Mouse (Mus musculus): Measurements from ENCODE around the gene Dscam.
A peak's percentile ranks its signal among the peaks of the same experiment; 100 is the strongest.

The Dscam gene

DNA sequence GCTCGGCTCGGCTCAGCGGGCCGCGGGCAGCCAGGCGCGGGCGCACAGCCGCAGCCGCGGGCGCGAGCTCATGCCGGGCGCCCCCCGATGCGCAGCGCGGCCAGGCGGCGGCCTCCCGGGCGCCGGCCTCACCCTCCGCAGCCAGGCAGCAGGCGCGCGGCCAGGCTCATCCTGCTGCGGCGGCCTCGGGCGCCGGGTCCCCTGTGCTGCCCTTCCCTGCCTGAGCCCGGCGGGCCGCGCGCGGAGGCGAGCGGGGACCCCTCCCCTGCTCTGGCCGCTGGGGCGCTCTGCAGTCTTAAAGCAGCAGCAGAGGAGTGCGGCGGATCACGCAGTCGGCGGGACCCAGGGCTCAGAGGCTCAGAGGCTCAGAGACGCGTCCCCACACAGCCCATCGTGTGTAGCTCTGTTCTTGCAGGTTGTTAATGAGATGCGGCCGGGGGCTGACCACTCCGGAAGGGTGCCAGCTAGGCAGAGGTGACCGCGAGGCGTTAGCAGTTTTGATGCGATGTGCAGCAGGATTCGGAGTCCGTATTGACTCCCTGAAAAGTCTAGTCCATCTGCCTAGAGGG lies at the start of gene Dscam:
Dscam (minus strand) TSS at position 240 of the 569 bp plus-strand sequence.
- peak; percentile 54 for DNase-seq (ENCODE audit: low spot score)

DNA sequence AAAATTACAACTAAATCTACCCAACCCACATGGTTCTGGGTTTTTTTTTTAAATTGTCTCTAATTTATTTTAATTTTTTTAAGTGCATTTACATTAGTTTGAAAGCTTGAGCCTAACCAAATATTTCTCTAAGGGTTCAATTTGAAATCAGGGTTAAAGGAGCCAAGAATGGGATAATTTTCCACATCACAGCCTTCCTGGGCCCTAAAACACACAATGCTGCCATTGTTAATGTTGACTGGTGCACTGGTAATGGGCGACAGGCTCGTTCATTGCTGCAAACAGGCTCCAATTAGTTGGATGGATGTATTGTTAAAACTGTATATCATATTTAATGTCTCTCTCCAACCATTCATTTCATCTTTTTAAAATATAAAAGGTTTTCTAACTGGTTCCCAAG lies 48.8 kb upstream of the Dscam start:
- DNase-seq (ENCODE audit: low spot score) = no peak

DNA sequence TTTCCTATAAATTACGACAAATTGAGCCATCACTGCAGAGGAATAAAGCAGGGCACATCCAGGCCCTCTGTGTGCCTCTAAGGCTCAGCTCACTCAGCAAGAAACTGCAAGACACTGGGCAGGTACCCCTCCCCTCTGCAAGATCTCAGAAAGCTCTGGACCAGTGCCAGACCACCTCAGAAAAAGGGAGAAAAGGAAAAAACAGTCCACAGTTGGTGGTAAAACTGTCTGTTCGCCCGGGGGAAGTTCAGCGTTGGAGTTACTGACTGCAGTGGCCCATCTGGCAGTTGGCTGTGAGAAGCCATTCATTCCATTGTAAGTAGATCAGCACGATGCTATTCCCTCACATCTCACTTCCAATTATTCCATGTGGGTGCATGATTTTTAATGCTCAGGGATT lies 39.4 kb upstream of the Dscam start:
- no peak for DNase-seq (ENCODE audit: low spot score)

DNA sequence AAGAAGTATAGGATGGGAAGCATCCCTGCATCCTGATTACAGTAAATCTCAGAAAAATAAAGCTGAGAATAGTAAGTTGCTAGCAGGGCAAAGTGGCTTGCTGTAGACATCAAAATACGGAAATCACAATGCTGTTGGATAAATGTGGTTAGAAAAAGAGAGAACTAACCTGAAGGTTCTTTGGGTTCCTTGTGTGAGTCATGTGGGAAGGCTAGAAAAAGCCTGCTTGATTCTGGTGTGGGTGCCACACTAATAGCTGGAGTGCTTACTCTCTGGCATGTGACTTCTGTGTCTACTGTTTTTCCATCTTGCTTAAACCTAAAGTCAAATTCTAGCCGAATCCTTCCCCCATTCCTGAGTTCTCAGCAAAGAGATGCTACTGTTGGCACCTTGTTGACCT lies 37.7 kb upstream of the Dscam start:
- DNase-seq (ENCODE audit: low spot score) = no peak

DNA sequence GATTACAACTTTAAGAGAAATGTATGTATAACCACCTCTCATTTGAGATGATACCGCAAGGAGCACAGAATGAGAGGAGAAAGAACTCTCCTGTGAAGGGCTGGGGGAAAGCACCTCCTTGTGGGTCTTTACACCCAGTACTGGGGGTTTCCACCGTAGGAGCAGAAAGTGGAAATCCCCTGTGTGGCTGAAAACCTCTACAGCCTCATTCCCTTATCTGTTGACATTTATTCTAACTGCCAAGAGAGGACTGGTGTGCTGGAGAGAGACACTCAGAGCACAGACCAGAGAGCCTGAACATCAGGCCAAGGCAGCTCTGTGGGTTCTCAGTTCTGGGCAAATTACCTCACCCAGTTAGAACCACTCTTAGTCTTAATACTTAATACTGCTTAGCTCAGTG lies 33.5 kb upstream of the Dscam start:
- DNase-seq (ENCODE audit: low spot score) = no peak

DNA sequence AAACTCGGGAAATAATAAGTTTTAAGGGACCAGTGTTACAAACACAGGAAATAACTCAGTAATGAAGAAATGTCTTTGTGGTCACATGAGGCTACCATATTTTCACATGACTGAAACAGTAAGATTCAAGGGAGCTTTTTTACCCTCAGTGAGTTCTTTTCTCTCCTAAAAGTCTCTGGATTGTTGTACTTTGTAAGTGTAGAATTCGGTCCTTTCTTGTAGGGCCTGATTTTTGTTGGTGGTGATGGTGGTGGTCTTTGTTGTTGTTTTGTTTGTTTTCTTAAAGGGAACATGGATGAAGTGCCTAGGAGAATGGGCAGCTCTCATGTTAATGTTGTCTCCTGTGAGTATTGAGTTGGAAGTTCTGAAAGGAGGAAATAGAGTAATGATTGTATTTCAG lies 33.0 kb upstream of the Dscam start:
- no peak for DNase-seq (ENCODE audit: low spot score)

DNA sequence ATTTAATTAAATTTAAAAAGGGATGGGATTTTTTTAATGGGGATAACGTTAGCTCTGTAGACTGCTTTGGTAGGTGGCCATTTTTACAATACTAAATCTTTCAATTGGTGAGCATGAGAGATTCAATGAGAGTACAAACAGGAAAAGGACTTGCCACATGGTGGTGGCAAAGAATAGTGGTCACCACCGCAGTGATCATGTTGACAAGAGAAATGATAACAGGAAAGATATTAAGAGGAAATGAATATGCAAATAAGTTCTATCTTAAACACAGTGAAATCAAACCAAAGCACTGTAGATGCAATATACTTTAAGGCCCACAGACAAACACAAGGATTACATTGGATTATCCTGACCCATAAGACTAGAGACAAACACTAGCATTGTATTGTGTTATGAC lies 24.1 kb upstream of the Dscam start:
- no peak for DNase-seq (ENCODE audit: low spot score)

DNA sequence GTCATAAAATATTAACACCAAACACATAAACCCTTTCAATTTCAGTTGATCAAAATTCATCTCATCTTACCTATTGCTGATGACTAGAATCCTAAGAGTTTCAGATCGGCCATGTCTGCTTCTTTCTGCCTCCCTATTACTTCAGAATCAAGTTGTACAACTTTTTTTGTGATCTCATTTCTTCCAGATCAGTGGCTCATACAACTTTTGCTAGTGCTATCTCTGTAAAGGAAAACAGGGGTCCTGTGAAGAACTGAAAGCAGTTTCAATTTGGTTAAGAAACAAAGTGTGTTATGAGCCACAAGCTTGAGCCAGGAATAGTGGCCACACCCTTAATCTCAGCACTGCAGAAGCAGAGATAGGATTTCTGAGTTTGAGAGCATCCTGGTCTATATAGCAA lies 23.6 kb upstream of the Dscam start:
- DNase-seq (ENCODE audit: low spot score) = no peak

DNA sequence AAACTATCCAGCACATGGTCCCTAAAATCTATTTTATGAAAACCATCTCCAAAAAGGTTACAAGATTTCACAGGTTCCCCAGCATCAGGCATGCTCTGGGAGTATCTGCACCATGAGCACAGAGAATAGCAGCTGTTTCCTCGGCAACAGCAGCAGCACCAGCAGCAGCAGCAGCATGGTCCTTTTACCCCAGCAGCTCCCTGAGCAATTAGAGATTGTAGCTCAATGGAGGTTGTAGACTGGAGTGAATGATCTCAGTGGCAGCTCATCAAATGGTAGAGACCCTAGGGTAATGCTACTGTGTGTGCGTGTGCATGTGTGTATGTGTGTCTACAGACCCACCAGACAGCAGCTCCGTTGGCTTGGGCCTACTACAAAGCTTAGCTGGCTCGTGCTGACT lies 21.7 kb upstream of the Dscam start:
- DNase-seq (ENCODE audit: low spot score) = no peak

DNA sequence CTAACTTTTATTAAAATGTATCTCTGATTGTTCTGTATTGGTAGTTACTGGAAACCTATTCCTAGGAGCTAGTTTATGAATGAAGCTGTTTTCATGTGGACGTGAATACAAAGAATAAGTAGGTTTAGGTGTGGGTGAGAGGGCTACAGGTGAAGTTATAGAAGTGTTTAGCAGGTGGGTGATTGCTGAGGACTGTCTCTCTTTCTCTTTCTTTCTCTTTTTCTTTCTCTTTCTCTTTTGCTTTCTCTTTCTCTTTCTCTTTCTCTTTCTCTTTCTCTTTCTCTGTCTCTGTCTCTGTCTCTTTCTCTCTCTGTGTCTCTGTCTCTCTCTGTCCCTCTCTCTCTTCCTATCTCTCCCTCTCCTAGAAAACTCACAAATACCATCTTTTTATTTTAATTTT lies 20.1 kb upstream of the Dscam start:
- DNase-seq (ENCODE audit: low spot score) = no peak

DNA sequence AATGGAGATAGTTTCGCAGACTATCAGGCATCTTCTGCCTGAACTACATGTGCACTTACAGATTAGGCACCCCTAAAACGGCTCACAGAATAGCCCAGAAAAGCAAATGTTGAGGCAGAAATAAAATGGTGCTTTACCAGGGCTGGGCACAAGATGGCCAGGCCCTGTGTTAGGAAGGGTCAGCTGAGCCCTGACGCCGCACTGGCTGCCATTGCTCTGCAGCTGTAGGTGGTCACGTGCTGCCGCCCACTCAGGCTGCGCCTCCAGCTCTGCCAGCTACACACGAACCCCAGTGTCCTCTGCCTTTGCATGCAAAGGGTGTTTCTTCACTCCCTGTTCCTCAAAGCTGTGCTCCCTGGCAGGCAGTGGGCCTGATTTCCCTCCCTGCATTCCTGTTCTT lies 948 bp upstream of the Dscam start:
- DNase-seq (ENCODE audit: low spot score) = peak; percentile 65

DNA sequence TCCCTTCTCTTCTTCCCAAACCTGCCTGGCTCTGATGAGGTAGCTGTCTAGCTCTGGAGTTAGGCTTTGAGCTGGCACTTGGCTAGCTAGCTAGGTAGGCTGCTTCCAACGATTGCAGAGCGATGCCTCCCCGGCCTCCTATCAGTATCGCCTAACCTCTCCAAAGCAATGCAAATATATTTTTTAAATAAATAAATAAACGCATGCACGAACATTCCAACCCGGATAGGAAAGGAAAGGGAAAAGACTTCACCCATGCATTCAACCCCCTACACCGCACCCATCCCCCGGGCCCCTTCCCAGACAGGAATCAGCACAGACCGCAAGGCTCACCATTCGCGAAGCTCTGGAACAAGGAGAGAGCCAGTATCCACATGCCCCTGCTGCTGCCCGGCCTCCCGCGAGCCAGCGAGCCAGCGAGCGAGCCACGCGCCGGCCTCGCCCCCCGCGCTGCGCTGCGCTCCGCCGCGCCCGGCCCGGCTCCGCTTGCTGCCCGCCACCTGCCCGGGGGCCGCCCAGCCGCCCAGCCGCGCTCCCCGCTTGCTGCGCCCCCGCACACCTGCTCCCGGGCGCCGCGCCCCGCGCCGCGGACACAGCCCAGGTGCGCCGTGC lies 545 bp downstream of the Dscam start:
- DNase-seq (ENCODE audit: low spot score) = peak; percentile 40

DNA sequence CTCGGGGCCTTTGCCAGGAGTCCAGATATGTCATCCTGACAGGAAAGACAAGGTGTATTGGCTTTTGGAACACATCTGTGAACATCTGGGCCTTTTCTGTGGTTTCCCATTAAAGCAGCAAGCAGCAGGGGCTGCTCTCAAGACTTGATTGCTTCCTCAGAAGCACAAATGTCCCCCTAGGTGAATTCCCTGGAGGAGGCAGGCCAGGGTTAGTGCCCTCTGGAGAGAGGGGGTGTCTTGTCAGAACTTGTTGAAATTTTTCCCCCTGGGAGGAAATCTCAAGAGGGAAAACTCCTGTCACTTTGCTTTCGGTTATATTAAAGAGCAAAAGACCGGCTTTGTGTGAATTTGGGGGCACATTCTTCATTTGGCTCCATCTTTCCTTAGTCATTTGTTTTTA lies 1.9 kb downstream of the Dscam start:
- no peak for DNase-seq (ENCODE audit: low spot score)

DNA sequence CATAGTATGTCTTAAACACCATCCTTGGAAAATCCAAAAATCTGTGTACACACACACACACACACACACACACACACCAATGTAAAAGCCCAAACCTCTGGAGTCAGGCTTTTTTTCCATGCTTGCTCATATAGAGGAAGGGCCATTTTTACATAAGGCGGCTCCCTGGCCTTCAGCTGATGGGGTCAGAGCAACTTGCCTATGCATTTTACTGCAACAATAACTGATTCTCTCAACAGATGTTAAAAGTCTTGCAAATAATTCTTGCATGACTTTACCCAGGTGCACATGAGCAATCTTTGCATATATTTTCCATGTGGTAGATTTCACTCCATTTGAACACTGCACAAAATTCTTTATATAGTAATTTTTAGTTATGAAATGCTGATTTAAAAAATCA lies 2.5 kb downstream of the Dscam start:
- DNase-seq (ENCODE audit: low spot score) = no peak

DNA sequence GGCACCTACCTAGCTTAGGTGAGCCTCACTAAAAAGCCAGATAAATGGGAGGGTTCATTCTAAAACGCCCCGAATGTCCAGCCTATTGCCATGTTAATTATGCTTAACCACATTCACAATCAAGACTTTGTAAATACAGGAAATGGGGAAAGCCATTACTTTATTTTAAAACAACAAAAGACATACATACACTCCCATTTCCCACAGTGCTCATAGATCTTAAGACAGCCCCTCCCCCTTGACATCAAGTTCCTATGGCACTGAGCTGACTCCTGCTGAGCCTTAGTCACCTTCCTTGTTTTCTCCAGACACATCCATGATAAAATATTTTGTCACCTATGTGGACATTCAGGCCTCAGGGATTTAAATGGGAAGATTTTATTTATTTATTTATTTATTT lies 4.4 kb downstream of the Dscam start:
- no peak for DNase-seq (ENCODE audit: low spot score)

DNA sequence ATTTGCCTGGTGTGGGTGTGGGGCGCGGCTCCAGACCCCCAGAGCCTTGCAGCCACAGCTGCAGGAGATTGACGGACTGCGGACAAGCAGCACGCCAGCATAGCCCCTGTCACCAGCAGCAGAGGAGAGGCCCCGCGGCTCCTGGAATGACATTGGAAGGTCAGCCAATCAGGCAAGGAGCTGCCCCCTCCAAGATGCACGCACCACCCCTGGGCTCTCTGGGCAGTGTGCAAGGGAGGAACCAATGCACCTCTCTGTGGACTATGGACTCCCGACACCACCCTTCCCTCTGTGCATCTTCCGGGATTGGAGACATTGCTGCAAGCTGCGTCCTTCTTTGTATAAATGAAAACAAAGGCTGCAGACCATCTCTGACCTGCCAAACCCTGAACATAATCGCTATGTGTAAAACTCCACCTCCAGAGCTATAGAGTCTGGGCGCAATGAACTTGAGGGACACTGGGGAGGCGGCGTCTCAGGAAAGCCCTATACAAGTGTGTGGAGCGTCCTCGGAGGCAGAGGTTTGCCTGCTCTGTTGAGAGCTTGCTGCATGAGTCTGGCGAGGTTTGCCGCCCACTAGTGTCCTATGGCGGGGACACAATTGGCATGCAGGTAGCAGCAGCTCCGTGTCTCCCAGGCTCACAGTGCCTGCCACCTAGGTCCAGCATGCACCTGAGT lies 5.0 kb downstream of the Dscam start:
- DNase-seq (ENCODE audit: low spot score) = peak; percentile 87

DNA sequence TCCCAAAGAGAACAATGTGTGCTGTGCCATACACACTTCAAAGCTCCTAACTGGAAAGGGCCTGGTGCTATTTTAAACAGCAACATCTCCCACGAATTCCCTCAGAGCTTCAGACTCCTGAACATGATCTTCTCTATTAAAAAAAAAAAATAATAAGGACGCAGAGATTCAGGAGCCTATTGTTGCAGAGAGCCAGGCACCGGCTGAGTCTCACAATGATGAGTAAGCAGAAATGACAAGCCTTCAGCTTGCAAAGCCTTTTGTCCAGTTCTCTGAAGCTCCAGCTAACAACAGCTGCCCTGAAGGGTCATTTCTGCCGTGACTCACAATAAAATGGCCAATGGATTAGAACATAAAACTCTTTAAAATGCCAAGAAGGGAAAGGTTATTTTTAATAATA lies 12.3 kb downstream of the Dscam start:
- DNase-seq (ENCODE audit: low spot score) = no peak

DNA sequence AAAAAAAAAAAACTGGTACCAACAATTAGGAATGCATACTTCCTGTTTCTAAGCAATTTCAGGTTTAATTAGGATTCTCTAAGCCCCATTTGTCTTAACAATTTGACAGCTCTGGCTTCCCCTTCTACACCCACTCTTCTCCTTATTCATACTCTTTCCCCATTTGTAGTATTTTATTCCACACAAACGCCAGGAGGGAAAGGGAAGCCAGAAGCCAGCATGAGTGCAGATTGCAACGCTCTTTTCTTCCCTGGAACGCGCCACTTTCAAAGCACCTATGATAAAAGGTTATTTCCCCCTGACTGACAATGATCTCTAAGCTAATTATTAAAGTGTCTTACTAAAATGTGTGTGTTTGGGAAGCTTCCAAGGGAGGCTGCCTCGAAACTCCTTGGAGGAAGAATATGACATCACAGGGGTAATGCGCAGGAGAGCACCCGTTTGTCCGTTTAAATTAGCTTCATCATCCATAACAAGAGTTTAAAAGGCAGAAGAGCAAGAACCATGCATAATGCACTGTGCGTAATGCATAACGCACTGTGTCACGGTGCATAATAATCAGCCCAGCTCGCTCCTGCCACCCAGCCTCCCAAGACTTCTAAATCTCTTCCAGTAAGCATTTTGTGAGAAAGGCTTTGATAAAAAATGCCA lies 25.9 kb downstream of the Dscam start:
- DNase-seq (ENCODE audit: low spot score) = peak; percentile 80

DNA sequence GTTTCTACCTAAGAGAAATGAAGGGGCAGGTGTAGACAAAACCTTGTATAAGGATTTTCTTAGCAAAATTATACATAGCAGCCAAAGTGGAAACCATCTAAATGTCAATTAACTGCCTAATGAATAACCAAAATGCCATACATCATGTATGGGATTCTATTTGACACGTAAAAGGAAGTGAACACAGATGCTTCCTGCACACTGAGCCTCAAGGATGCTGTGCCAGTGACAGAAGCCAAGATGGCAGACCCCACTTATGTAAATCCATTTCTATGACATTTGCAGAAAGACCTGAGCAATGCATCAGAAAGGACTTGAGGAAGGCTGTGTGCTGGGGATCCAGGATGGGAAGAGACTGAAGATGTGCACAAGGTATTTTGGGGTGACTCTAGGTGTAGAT lies 28.6 kb downstream of the Dscam start:
- DNase-seq (ENCODE audit: low spot score) = no peak

DNA sequence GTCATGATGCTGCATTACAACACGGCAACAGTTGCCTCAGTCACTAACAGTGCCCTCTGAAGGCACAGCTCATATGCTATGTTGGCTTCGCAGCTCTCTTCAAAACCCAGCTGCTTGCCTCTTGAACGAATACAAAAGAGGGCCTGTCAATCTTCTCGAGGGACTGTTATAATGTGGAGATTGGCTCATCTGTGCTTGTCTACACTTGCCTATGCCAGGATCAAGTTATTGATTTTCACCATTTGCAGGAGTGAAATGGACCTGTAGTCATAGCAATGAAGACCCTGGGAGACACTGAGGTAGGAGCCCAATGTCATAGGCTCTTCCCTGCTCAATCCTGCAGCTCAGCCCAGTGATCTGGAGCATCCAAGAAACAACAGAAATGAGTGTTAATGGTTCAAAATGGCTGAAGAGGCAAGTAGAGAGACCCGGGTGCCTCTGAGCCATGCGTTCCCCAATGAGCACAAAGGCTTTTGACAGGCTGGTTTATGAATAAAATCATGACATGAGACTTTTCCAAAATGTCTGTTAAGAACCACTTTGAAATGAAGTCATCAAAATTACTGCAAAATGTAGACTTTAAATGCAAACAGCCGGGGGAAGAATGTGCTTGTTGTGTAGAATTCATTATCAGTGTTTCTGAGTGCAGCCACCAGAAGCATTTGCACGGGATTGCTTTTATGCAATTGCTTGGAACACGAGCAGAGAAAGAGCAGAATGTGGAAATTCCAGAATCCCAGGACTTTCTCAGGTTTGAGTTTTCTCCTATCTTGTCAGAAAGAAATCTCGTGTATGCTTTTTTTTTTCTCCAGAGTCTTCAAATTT lies 35.3 kb downstream of the Dscam start:
- DNase-seq (ENCODE audit: low spot score) = no peak

DNA sequence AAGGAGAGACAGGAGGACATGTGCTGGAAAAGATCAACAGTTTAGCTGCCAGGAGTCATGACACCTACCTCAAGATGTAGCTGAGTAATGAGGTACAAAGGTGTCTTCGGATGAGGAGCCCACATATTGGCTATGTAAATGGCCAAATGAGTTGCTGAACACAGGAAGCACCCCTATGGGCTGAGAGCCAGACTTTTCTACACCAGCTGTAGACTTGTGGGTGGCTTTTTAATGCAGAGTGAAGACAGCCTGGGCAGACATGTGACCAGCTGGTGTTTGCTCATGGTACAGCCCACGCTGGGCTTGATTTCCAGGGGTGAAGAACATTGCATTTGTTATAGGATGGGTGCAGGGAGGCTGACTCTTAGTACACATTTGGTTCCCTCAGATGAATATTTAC lies 43.3 kb downstream of the Dscam start:
- DNase-seq (ENCODE audit: low spot score) = no peak

DNA sequence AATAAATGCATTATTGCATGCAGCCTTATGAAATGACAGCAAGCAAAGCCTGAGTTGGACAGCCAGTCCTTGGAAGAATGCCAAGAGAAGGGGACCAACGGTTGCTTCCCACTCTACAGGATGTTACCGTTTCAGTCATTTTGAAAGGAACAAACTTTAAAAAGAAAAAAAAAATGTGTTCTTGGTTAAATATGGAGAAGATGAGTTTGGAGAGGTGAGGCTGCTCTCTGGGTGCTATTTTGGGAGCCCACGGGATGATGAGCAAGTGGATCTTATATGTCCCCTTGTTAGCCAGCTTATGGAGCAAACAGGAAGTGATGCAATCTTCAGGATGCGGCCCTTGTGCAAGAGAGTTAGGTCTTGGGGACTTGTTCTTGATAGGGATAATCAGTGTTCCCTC lies 60.5 kb downstream of the Dscam start:
- DNase-seq (ENCODE audit: low spot score) = no peak

DNA sequence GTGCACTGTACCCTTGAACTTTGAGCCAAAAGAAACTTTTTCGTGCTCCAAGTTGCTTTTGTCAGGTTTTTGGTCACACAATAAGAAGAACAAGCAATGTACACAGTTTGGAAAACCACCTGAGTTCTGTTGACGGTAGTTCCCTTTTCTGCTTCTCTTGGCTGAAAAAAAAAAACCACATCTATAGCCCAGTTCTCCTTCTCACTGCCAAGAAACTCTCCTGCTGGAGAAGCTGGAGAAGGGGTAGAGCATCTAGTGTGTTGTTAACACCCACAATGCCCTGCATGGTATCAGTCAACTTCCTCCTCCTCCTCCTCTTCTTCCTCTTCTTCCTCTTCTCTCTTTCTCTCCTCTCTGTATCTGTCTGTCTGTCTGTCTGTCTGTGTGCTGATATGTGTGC lies 65.3 kb downstream of the Dscam start:
- no peak for DNase-seq (ENCODE audit: low spot score)

Data from MN1 (cell line).